Mouse (Mus musculus): ENCODE measurements around the gene Cnga1. TPM values are rescaled to one million over a fixed set of nuclear protein-coding genes. Genes with fewer than 3 reads are reported as not detected.
"Not testable (repeated sequence)": the region's sequence is repeated elsewhere in the genome, so short reads cannot be mapped to it uniquely, and the experiment has no call there.

Gene Cnga1
- polyA plus RNA-seq, 1 experiment from 2014 or later, result not detected

GRCm38 (mm10) chr5:72621022-72621421, 23.1 kb downstream of the Cnga1 start:
- Histone ChIP-seq H3K4me3 (no peak overlapping the region), H3K9me3 (no peaks in the 10 kb centered on the region), H3K4me1 (no peaks in the 10 kb centered on the region), H3K27ac (no peak overlapping the region), H3K36me3 (replicated peaks) (no peaks in the 10 kb centered on the region), H3K27me3 (ENCODE audit: poor library complexity, severe bottlenecking) (no peaks in the 10 kb centered on the region)
- no peak for DNase-seq (ENCODE audit: extremely low spot score, low spot score)
- 83% methylated on average over 1 of the region's 1 CpGs for WGBS

DNA sequence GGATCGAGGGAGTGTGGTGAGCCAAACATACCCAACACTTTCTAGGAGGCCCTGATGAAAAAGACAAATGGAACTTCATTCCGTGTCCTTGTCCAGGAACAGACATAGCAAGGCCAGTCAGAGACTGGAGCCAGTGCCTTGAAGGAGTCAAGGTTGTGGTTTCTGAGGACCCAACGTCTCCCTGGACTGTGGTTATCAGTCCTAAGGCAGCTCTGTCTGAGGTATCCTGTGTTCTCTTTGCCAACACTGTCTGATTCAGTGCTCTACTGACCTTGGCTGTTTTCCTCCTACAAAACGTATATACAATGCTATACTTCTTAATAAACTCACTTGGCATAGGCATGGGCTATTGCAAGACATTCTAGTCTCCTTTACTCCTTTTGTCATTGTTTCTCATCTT, 26.7 kb downstream of the Cnga1 start:
- Histone ChIP-seq H3K4me1 (no peaks in the 10 kb centered on the region), H3K36me3 (replicated peaks) (no peaks in the 10 kb centered on the region), H3K27ac (no peak overlapping the region), H3K27me3 (ENCODE audit: poor library complexity, severe bottlenecking) (no peaks in the 10 kb centered on the region), H3K9me3 (no peaks in the 10 kb centered on the region), H3K4me3 (no peak overlapping the region)
- DNase-seq (ENCODE audit: extremely low spot score, low spot score), result no peak
- 81% methylated on average over 4 of the region's 4 CpGs for WGBS

- no peak overlapping the region for H3K27ac ChIP-seq
- H3K4me3 ChIP-seq, result no peak overlapping the region
These were observed 40.9 kb downstream of the Cnga1 start for GRCm38 (mm10) chr5:72603138-72603537.

GRCm38 (mm10) chr5:72601006-72601405, 43.1 kb downstream of the Cnga1 start:
- H3K4me3 ChIP-seq, result no peak overlapping the region
- peaks cover 2% of the 10 kb centered on the region; the same call in 1 of the 2 replicates for H3K4me1 ChIP-seq
- H3K27ac ChIP-seq, result no peak overlapping the region
- peak; percentile 49 for DNase-seq (ENCODE audit: extremely low spot score, low spot score)
- H3K36me3 ChIP-seq (replicated peaks), result no peaks in the 10 kb centered on the region
- 10% methylated on average over 5 of the region's 5 CpGs for WGBS
- H3K9me3 ChIP-seq, result no peaks in the 10 kb centered on the region
- no peaks in the 10 kb centered on the region for H3K27me3 ChIP-seq (ENCODE audit: poor library complexity, severe bottlenecking)

More at GRCm38 (mm10) chr5:72603138-72603537, 40.9 kb downstream of the Cnga1 start:
- H3K4me1 ChIP-seq, result peaks cover 2% of the 10 kb centered on the region; the same call in 1 of the 2 replicates
- no peaks in the 10 kb centered on the region for H3K36me3 ChIP-seq (replicated peaks)
- no peaks in the 10 kb centered on the region for H3K27me3 ChIP-seq (ENCODE audit: poor library complexity, severe bottlenecking)
- H3K9me3 ChIP-seq, result no peaks in the 10 kb centered on the region
- no peak for DNase-seq (ENCODE audit: extremely low spot score, low spot score)
- 94% methylated on average over 4 of the region's 4 CpGs for WGBS

DNA sequence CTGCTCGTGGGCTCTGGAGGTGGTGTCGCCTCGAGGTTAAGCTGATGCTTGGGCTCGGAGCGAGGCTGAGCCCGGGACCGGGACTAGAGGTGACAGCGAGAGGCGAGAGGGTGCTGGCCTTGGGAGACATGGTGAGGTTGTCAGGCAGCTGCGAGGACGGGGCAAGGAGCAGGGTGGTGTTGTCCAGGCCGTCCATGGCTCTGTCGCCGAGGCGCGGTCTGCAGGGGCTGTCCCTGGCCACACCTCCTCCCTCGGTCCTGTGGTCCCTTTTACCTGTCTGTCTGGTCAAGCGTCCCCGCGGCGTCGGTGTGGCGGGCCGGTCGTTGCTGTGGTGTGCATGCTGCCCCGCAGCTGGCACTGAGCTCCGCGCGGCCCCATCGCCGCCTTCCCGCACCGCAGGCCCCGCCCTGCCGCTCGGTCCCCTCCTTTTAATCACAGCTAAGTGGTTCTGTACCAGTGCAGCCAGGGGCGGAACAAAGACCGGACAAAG, 56.8 kb downstream of the Cnga1 start, which contains the start of gene Gm5868:
Gene Gm5868 (minus strand): TSS at position 360 of the 490 bp plus-strand sequence.
- H3K9me3 ChIP-seq, result no peaks in the 10 kb centered on the region
- peak within 1 kb of the TSS; percentile 52 for H3K4me3 ChIP-seq
- 0 out of 2 replicates have a peak within 1 kb of the TSS, but pooled peaks have one; percentile 8 for H3K27ac ChIP-seq
- DNase-seq (ENCODE audit: extremely low spot score, low spot score), result peak; percentile 40
- H3K36me3 ChIP-seq (replicated peaks), result no peaks in the 10 kb centered on the region
- peaks cover 45% of the 10 kb centered on the region for H3K27me3 ChIP-seq (ENCODE audit: poor library complexity, severe bottlenecking)
- peaks cover 8% of the 10 kb centered on the region for H3K4me1 ChIP-seq
- 4% methylated on average over 38 of the region's 38 CpGs for WGBS

DNA sequence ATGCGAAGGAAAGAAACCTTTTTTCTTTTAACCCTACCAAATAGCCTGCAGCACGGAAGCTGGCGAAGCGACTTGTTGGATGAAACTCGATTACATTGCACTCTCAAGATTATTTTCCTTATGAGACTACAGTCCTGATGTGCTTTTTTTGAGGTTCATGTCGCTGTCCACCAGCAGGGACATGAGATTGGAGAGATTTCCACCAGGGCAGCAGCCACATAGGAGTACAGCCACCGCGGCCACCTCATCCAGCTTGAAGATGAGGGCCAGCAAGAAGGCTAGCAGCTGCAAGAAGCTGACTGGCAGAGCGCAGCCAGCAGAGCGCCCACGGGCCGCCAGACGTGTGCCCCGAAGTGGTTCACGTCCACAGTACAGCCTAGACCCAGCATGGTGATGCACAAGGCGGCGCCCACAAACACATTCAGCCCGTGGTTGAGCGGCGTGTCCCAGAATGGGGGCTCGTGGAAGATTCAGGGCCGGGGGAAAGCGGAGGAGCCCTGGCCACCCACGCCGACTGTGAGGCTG, 57.3 kb downstream of the Cnga1 start:
- not testable (repeated sequence) for DNase-seq (ENCODE audit: extremely low spot score, low spot score); H3K36me3 ChIP-seq (replicated peaks); H3K4me1 ChIP-seq; H3K9me3 ChIP-seq; H3K27ac ChIP-seq
- WGBS, result 46% methylated on average over 25 of the region's 25 CpGs
- Histone ChIP-seq H3K4me3 (peak overlapping the region; percentile 52), H3K27me3 (ENCODE audit: poor library complexity, severe bottlenecking) (peaks cover 50% of the 10 kb centered on the region)

DNA sequence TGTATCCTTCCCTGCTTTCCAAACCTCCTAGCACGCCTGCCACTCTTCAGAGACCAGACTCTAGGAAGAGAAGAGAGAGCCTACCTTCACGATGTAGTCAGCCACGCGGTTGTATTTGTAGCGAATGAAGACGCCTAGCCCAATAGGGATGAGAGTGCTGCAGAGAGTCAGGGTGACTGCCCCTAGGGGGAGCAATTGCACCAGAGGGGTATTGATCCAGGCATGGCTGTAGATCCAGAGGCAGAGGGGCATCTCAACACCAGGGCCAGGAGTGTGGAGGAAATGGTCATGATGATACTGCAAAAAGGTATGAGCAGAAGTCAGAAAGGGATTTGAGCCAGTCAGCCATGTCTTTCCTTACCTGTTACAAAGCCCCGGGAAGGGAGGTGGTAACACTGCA, 58.0 kb downstream of the Cnga1 start:
- DNase-seq (ENCODE audit: extremely low spot score, low spot score); H3K9me3 ChIP-seq; H3K36me3 ChIP-seq (replicated peaks); H3K4me3 ChIP-seq; H3K4me1 ChIP-seq; H3K27ac ChIP-seq: not testable (repeated sequence)
- H3K27me3 ChIP-seq (ENCODE audit: poor library complexity, severe bottlenecking), result peaks cover 56% of the 10 kb centered on the region
- 44% methylated on average over 7 of the region's 7 CpGs for WGBS

- Histone ChIP-seq H3K27ac (peak within 1 kb of the TSS; percentile 68), H3K27me3 (ENCODE audit: poor library complexity, severe bottlenecking) (peaks cover 60% of the 10 kb centered on the region), H3K4me1 (peaks cover 14% of the 10 kb centered on the region), H3K4me3 (peak within 1 kb of the TSS; percentile 56)
- WGBS, result 7% methylated on average over 17 of the region's 21 CpGs
- not testable (repeated sequence) for H3K36me3 ChIP-seq (replicated peaks); H3K9me3 ChIP-seq; DNase-seq (ENCODE audit: extremely low spot score, low spot score)
These were observed 63.1 kb downstream of the Cnga1 start, which contains the start of gene Zar1 for GRCm38 (mm10) chr5:72580970-72581332. TSS of gene Zar1 (minus strand) at chr5:72581254.

DNA sequence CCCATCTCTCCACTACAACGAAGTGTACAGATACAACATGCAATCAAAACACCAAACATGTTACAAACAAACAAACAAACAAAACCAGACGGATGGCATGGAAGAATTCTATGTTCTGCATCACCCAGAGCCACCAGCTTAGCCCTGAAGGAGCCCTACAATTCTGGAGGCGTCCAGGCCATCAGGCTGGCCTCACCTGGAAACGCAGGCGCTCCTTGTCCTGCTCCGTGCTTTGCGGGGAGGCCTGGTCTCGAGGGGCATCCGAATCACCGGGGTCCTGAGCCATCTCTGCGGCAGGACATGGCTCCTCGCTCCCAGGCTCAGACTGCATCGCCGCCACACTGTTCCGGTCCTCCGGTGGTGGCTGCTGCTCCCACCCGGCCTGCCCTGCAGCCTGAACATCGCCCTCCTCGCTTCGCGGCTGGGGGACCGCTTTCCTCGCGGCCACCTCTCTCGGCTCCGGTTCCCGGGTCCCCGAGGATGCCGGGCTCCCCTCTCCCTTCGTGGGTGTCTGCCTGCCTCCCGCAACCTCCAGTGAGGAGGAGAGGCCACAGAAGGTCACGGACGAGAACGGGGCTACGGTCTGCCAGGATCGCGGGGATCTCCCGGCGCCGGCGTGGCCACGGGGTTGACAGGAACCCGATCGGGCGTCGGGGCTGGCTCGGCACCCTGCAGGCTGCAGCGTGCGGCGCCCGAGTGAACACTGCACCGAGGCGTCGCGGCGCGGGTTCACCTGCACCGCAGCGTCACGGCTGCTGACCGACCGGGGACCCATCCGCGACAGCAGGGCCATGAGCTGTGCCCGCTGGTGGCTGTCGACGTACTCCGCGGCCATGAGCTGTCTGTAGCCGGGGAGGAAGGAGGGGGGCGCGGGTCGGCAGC, 63.7 kb downstream of the Cnga1 start:
- not testable (repeated sequence) for H3K36me3 ChIP-seq (replicated peaks); H3K9me3 ChIP-seq
- 7% methylated on average over 65 of the region's 73 CpGs for WGBS
- H3K27ac ChIP-seq, result peak overlapping the region; percentile 68
- peaks cover 14% of the 10 kb centered on the region for H3K4me1 ChIP-seq
- H3K27me3 ChIP-seq (ENCODE audit: poor library complexity, severe bottlenecking), result peaks cover 56% of the 10 kb centered on the region
- peak; percentile 49 for DNase-seq (ENCODE audit: extremely low spot score, low spot score)
- peak overlapping the region; percentile 56 for H3K4me3 ChIP-seq

DNA sequence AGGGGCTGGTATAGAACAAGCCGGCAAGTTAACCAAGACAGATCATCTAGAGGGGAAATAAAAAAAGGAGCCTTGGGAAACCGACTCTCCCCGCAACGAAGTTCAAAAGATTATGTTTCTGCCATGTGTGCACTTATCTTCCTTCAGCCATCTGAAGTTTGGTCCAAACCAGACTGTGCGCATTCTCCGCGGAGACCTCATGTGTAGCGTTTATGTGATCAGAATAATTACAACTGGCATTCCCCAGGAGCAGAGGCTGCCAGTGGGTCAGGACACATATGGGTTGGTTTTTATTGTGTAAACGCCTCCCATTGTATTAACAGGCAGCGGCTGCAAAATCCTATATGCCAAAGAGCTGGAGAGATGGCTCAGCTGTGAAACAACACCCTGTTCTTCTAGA, 64.5 kb downstream of the Cnga1 start:
- not testable (repeated sequence) for H3K27ac ChIP-seq; H3K4me3 ChIP-seq; DNase-seq (ENCODE audit: extremely low spot score, low spot score); H3K36me3 ChIP-seq (replicated peaks); H3K9me3 ChIP-seq
- peaks cover 56% of the 10 kb centered on the region for H3K27me3 ChIP-seq (ENCODE audit: poor library complexity, severe bottlenecking)
- WGBS, result 72% methylated on average over 10 of the region's 10 CpGs
- peaks cover 14% of the 10 kb centered on the region for H3K4me1 ChIP-seq

GRCm38 (mm10) chr5:72565621-72566020, 78.5 kb downstream of the Cnga1 start:
- H3K9me3 ChIP-seq, result peaks cover 15% of the 10 kb centered on the region
- WGBS, result 87% methylated on average over 5 of the region's 5 CpGs
- no peak overlapping the region for H3K4me3 ChIP-seq
- no peak for DNase-seq (ENCODE audit: extremely low spot score, low spot score)
- no peaks in the 10 kb centered on the region for H3K4me1 ChIP-seq
- H3K36me3 ChIP-seq (replicated peaks), result no peaks in the 10 kb centered on the region
- H3K27ac ChIP-seq, result no peak overlapping the region
- no peaks in the 10 kb centered on the region for H3K27me3 ChIP-seq (ENCODE audit: poor library complexity, severe bottlenecking)

DNA sequence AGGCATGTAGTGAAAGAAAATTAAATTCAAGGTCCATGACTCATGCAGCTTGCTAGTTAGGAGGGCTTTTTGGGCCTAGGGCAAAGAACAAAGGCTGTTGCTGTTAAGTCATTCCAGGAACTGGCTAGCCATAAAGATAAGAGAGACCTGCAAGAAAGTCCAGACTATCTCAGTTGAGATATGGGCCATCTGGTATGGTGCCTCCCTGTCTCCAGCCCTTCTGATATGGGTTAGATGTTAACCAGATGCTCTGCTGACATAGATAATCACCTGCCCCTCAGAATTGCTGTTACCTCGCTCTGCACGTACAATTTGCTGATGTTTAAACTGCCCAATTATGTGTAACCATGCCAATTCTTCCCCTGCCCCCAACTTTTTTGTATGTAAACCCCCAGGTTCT, 80.9 kb downstream of the Cnga1 start:
- not testable (repeated sequence) for DNase-seq (ENCODE audit: extremely low spot score, low spot score); H3K27ac ChIP-seq; H3K9me3 ChIP-seq; H3K36me3 ChIP-seq (replicated peaks); H3K4me3 ChIP-seq; H3K27me3 ChIP-seq (ENCODE audit: poor library complexity, severe bottlenecking)
- whole genome bisulfite sequencing, result 95% methylated on average over 2 of the region's 2 CpGs
- peaks cover 11% of the 10 kb centered on the region for H3K4me1 ChIP-seq

Data from forebrain, embryonic 10.5 days (tissue).